Mouse (Mus musculus) layer of hippocampus, adult 9-11 months (tissue): ENCODE measurements around the gene Ercc8.

Source experiments
- DNase-seq: peaks from one replicate; pipeline ENCODE4 v3.0.0; 2022

Ercc8 gene

DNA sequence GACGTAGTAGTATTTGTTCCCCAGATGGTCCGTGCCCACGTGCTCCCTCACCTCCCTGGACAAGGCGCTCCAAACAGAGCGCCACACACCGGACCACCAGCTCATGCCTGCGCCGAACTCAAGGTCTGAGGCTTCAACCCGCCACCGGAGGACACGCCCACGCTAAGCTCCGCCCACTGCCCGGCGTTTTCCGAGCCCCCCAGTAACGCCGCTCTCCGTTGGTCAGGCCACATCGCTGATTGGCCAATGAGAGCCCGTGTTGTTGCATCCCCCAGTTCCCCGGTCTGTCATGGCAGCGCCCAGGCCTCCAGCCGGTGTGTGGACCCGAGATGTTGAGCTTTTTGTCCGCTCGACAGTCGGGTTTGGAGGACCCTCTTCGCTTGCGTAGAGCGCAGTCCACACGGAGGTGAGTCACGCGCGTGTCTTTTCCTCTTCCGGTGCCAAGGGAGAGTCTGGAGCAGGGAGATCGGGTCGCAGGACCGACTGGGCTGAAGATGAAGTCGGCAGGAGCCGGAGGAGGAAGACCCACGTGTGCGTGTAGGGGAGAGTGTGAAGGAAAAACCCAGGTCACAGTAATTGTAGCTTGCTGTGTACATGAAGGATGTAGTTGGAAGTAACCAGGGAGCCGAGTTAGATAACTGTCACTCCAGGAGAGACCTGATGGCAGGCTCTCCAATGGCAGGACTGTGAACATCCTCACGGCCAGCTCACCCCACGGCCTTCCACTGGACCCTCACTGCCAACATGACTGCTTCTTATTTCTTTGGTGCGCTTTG is at the start of gene Ercc8, which contains the start of gene Ndufaf2:
Gene Ercc8, plus strand, starts transcription at position 267 of the 776 bp plus-strand sequence.
Gene Ndufaf2, minus strand, starts transcription at position 159 of the 776 bp plus-strand sequence.
- peak; percentile 93 for DNase-seq

DNA sequence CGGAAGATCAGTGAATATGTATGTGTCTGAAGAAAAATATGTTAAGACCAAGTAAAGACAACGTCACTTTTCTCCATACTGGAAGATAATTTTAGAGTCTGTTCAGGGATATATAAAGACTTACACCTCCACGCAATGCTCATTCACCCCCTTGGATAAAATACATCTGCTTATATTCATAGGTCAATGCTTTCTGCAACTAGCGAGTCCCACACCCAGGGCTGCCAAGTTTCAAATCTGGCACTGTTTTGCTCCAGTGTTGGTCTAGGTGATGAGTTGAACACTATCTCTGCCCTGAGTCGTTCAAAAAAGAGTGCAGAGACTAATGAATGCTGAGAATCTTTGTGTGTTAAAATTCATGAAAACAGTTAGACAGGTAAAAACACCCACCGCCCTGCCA is 47.6 kb upstream of the Ercc8 start:
- no peak for DNase-seq

DNA sequence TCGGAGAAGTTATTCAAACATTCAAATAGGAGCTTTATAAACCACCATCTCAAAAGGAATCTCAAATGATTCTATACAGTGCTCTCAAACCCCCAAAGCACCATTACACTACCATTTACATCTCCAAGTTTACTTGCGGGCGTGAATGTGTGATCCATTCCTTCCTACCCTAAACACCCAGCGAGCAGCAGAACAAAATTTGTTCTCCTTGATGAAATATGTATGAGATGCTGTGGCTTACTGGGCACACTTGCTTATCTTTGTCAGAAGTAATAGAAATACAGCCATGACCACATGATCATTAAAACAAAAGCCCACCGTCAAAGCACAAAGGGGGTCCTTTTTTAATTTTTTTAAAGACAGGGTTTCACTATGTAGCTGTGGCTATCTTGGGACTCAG is 45.0 kb upstream of the Ercc8 start:
- DNase-seq = no peak

DNA sequence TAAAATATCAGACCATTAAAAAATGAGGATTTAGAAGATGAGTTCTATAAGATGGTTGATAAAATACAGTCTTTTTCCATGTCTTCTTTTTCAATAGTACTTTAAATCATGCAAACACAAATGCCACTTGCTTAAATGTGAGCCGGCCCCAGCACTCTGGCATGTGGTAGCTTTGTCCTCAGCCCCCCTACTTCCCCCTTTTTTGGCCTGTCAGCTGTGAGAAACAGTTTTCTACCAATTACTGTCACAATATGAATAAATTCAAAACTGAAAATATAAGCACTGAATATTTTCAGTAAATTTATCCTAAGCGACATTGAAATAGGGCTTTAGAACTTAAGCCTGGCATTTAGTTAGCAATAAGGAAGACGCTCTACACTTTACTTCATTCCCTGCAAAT is 44.3 kb upstream of the Ercc8 start:
- DNase-seq = no peak

DNA sequence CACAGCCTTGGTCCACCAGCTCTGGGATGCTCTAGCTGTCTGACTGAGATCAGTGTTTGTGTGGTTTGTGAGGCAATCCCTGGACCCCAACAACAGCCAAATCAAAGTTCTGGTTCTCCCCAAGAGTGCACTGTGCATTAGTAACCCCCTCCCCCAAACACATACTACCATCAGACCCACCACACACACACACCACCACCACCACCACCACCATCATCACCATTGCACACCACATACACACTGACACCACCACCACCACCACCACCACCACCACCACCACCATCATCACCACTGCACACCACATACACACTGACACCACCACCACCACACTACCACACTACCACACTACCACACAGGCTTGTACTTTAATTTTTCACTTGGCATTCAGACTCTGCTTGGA is 40.9 kb upstream of the Ercc8 start:
- no peak for DNase-seq

DNA sequence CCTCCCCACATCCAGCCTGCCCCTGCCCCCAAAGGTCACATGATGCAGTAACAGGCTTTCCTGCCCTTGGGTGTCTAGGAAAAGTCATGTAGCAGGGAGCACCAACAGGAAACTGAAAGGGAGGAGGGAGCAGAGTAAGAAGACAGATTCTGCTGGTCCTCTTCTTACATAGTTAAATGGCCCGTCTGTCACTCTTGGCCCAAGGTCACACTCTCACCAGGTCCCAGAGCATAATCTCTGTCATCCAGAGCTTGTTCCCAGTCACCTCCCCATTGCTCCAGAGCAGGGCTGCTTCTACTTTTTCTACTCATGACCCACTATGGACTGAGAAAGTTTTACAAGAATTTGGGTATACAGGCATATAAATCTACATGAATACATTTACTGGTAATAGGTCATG is 40.3 kb upstream of the Ercc8 start:
- no peak for DNase-seq

DNA sequence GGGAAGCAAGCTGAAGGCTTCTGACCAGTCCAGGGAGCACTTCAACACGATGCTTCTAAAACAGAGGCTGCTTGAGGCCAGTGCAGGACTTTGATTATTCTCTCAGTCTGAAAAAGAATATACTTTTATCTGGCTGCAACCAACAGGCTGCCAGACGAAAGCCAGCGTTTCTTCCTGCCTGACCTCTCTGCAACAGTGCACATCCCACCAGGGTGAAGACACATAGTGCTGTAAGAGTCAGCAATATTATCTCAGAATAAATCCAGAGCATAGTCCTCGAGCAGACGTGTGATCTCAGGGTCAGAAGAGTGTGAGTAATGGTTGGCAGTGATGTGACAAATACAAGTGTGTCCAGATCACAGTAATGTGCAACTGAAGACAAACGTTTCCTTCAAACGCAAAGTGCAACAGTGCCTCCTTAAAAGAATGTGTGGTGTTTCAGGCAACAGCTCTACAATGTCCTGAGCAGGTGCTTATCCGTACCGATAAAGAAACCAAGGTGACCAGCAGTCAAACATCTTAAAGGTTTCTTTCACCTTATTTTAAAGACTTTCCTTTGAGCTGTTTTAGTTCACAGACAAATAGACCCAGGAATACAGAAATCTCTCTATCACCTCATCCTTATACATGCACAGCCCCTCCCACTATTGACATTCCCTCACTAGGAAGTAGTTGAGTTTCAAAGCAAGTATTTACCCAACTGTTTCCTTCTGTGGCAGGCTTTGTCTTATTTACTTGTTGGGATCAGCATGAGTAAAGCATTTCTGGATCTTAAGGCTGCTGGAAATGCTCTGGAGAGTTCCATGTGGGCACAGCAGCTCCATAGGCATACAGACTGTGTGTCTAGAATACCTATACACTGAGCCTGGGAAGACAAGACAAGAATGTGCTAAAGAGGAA is 38.9 kb upstream of the Ercc8 start:
- DNase-seq = no peak

DNA sequence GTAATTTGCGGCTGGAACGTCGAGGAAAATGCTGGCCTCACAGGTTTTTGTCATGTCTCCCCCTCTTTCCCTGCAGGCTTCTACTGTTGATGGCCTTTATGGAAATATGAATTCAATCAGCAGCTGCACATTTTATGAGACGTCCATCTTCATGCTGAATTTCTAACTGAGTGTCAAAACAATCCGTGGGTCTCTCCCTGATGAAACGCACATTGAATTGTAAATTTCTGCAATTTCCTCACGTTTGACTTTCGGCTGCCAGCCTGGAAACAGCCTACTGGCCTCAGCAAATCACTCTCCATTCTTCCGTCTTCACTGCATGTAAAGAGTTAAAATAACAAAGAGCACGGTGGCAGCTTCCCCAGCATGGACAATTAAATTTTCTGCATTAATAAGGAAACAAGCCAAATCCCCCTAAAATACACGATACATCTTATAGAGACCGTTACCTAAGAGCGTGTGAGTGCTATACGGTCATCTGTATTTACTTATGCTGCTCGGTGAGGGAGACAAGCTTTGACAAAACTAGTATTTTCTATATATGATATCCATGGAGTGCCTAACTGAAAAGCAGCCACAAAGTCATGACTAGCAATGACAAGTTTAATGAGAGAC is 35.3 kb upstream of the Ercc8 start:
- DNase-seq = no peak

DNA sequence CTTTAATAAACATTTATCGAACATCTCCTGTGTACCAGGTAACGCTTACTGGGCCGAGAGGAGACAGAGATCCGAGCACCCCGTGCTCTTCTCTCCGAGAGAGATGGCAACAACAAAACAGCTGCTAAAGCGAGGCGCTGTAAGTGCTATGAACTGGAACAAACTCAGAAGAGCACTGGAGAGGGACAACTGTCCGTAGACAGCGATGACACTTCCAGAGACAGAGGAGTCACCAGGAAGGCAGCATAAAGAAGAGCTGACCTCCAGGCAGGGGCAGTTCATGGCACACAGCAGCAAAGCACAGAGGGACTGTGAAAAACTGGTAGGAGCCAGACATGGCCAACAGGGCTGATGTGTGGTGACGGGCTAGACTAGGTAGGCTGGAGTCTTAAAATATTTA is 34.4 kb upstream of the Ercc8 start:
- no peak for DNase-seq

DNA sequence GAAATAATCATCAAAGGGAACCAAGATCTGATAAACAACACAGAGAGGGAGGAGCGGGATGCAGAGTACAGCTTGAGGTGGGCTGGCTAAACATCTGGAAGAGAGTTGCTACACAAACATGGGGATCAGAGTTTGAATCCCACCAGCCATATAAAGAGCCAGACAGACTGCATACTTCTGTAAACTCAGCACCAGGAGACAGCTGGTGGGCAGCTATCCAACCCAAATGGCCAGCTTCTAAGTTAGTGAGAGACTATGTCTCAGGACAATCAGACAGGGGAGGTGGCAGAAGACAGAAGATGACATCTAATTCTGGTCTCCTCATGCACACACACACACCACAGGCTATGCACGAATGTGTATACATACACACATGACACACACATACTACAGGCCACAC is 32.3 kb upstream of the Ercc8 start:
- no peak for DNase-seq

DNA sequence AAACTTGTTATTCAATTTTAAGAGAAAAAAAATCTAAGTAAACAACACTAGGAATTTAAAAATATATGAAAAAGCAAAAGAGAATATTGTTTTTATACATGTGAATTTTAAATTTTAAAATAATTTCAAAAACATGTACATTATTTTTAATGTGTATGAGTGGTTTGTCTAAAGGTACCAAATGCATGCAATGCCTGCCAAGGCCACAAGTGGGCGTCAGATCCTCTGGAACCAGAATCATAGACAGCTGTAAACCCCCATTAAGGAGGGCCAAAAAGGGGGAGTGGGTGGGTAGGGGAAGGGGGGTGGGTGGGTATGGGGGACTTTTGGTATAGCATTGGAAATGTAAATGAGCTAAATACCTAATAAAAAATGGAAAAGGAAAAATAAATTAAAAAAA is 31.4 kb upstream of the Ercc8 start:
- DNase-seq = no peak

DNA sequence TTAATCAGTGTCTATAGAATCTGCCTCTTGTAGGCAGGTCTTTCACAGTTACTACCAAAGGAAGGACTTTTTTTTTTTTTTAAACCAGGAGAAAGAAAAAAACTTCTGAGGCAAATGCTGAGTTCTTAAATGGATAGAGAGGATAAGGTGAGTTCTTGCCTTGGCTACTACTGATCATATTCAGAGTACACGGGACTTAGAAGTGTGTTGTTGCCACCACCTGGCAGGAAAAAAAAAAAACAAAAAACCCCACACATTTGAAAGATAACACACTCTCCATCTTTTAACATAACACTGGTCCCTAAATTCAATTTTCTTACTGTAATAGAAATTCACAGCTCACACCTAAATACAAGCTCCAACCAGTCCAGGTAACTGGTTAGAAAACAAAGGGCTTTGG is 30.6 kb upstream of the Ercc8 start:
- DNase-seq = no peak

DNA sequence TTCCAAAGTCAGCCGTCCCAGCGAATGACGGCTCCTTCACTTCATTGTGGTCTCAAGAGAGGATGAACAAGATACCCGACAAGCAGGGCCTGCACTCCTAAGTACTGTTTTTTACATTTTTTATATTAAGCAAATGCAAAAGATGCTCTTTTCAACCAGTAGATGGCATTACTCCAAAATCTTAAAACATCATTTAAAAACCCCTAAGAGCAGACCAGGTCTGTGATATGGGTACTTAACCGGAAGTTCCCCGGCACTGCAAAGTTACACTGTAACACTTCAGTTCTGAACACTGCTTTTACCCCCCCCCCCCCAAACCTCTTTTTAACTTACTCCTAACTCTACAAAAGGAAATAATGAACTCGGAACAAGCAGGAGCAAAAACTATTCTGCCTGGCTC is 29.5 kb upstream of the Ercc8 start:
- DNase-seq = no peak

DNA sequence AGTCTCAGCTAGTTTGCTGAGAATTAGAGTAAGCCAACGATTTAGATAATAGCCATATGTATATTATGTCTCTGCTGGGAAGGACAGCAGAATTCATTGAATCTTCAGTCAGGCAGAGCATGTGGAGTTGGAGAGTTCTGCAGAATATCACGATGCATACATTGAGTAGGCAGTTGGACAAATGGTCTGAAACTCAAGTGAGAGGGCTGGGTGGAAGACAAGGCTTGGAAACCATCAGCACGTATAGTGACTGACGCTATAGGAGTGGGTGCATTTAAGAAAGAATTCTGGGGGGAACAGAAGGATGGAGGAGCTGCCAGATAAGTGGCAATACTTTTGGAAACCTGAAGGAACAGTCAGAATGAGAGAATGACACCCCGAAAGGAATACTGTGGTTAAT is 27.8 kb upstream of the Ercc8 start:
- DNase-seq = no peak

DNA sequence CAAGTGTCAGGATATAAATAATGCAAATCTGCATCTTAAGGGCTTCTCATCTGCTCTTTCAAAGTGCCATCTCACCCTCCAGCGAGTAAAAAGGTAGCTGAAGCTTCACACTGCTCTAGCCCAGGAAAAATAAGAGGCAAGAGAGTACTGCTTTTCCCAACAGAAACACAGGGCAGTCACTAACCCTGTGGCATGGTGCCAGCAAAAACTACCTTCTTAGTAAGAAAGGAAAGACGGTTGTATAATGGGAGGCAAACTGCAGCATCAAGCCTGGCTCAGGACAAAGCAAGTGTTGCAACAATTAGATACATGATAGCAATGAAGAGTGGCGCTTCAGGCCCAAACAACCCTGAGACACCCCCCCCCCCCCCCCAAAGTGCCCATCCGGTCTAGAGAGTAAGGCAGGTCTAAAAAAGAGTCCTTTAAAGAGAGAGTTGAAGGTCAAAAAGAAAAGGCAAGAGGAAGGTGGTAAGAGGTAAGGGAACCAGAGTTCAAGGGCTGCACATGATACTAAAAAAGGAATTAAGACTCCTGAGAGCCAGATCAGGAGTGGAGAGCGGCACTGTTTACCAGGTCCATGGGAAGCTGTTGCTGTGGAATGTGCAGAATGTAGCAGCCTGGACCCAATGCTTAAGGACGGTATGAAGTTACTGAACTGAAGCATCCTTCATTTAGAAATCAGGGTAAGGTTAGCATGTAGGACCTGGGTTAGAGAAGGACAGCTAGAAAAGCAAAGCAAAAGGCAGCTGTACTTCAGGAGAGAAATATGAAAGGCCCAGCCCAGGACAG is 26.3 kb upstream of the Ercc8 start:
- no peak for DNase-seq

DNA sequence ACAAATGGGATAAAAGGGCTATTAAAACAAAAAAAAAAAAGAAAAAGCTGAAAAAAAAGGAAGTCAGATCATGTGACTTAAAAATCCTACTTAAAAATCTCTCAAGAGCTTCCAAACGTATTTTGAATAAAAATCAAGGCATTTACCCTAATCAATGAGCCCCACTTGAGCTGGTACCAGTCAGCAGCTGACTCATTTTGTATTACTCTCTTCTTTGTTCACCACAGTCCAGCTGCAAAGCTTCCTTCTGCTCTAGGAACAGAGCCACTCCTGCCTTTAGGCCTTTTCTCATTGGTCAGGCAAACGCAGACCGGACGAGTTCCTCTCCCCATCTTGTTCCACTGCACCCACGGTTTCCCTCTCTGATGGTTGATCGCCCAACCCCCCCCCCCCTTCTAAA is 22.9 kb upstream of the Ercc8 start:
- DNase-seq = peak; percentile 31

DNA sequence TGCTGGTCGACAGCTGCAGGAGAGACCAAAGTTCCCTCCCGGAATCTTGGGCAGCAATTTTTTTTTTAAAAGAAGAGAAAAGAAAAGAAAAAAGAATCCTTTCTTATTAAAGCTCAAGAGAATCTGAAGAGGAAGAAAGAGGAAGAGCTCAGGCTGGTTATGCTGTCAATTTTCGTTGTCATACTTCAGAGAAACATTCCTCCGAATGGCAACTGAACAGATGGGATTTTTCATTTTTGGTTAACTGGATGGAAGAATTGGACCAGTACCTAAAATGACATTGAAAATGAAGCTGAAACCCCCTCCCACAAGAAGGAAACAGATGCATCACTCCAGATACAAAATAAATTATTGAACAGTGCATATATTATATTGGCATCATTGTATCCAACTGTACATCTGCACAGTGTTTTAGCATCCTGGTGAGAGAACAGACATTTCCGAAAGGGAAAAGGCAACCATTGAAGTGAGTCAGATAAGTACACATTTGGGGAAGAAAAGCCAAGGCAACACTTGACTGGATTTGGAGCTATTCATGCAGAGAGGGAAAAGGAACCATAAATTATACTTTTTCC is 20.0 kb upstream of the Ercc8 start:
- peak; percentile 20 for DNase-seq

DNA sequence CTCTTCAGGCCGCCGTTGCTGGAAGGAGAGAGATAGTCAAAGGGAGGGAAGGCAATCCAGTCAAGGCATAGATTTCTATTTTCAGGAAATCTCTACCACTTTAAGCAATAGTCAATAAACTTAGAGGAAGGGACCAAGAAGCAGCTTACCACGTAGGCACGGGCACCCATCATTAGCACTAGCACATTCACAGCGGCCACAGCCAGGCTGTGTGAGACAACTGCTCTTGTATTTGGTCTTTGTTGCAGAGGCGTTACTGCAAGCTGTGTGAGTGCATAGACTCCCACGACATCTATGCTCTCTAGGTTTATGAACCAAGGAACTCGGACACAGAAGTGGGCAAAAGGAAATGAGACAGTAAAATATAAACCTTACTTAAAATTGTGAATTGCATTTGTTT is 14.4 kb upstream of the Ercc8 start:
- no peak for DNase-seq

DNA sequence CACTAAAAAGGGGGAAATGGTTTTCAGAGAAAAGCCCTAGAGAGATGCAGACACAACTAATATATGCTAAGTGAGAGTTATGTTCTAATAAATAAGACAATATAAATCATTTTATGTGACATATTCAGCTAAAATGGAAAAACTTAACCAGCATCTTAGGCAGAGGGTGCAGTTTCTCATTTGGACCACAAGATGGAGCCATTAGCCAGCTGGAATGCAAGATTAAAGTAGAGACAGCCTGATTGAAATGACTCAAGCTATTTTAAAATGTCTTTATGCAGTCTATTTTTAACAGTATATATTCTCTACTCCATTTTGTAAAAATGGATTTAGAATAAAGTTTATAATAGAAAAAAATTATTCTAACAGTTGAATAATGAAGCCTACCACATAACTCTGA is 6.7 kb upstream of the Ercc8 start:
- no peak for DNase-seq

DNA sequence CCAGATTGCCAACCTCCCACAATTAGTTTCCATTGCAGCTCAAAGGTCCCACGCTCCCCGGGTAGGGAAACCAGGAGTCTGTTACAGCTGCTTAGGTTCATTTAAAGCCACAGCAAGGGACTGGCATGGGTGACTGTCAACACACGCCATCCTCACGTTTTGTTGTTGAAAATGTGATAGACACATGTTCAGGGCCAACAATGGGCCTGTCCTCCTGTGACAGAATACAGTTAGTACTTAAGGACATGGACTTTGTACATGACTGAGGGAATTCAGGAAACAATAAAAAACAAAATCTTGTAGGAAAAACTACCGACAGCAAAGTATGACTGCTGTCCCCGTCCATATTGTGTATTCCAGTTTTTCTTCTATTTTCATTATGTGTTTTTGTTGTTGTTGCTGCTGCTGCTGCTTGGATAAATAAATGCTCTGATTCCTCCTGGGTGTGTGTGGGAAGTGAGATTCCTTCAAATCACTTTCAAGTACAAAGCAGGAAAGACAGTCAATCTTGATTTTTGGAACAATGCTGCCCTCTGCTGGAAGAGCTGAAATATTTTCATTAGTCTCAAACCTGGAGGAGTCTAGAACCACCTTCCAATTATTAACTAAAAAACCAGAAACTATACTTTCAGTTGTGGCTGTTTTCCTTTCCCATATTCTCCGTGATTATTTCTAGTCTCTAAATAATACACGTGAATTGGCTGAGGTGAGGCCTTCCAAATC is 5.7 kb upstream of the Ercc8 start:
- no peak for DNase-seq

DNA sequence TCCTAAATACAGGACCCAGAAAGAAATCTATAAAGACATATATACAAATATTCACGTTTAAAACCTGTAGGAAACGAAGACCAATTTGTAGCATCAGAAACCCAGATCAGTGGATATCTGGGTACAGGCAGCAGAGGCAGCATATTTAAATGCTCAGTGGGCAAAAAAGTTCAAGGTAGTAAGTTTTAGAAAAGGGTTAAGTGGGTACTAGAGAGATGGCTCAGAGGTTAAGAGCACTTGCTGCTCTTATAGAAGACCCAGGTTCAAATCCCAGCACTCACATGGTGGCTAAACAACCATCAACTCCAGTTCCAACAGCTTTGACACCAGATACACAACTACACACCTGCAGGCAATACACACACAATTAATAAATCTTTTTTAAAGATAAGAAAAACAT is 1.4 kb upstream of the Ercc8 start:
- no peak for DNase-seq
